Mouse (Mus musculus) adrenal gland, adult 8-10 months (tissue): ENCODE data around the gene Entpd1. TPM values are rescaled to one million over a fixed set of nuclear protein-coding genes. Genes with fewer than 3 reads are reported as not detected.

Source experiments
- DNase-seq: peaks from one replicate; pipeline ENCODE4 v3.0.0; 2022
- total RNA-seq, 4 experiments: library from RNA; stranded (reverse); gene quantifications; 2 replicates each; pipeline ENCODE4 v1.2.4; 2022

Entpd1 gene
- total RNA-seq, 4 experiments from 2014 or later, result 27.5 to 34.8 (median 31.5) TPM

DNA sequence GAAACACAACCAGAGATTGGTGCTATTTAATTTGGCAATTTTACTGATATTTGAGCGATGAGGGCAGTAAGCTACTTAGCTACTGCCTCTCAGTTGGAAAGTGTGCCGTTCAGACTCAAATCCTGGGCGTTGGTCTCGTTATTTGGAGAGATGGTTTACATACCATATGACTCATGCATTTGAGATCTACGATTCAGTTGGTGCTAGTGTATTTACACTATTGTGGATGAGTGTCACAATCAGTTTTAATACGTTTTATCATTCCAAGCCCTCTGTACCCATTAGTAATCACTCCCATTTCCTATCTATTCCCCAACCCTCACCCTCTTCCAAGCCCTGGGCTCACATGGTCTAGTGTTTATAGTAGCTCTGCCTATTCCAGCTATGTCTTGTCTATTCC lies 54.9 kb downstream of the Entpd1 start:
- DNase-seq, result no peak

DNA sequence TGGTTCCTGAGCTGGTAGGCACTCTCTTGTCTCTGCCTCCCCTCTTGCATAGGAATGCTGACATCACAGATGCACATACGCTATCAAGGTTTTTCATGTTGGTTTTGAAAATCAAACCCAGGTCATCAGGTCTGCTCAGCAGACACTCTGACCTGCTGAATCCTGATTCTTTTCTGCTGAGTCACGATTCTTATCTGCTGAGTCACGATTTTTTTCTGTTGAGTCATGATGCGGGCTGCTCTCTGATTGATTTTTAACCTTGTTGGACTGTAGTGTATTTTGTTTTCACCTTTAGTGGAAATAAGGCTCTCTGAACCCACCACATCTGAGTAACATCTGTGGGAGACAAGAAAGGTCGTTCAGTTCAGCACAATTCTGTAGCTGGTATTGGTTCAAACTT lies 63.2 kb downstream of the Entpd1 start:
- no peak for DNase-seq

DNA sequence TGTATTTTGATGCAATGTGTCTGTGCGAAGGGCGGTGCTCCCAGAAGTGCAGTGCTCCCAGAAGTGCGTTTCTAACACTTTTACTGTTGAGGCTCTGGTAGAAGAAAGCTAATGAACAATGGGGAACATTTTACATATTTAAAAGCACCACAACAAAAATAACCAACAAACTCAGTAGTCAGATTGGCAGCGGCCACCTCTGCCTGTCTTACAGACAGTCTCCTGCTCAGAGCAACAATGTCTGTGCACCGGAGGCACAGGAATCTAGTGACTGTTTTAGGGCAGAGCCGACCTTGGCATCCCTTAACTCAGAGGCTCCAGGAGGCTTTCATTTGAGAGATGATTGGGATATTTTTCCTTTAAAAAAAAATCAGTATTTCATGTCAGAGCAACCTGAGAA lies 65.9 kb downstream of the Entpd1 start:
- DNase-seq, result no peak

DNA sequence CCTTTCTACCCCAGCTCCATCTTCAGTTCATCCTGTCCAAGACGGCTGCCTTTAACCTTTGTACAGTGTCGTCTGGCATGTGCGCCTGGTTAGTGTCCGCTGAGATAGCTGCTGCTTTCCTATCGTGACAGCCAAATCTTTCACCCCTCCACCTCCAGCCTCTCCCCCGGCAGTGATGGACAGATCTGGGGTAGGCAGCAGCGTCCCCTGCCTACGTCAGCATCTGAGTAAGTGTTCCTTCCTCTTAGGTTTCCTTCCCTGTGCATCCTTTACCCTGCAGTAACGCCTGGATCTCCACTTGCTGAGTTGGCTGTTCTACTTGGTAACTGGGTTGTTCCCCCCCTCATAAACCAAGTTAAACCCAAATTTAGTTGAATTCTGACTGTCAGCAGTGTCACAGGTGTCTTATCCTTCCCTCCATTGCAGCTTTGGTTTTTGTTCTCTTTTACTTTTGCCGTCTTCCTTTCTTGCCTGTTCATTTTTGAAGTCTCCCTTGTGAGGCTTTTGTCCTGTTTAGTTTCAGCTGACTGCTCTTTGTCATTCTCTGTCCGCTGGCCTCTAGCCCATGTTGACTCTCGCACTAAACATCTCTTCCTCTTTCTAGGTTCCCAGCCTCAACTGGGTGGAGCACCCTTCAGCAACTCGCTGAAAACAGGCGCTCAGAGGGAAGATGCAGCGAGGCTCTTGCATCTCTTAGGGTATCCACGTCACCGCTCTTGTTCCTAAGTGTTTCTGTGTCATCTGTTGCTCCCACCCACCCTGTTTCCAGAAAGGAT lies 66.6 kb downstream of the Entpd1 start:
- peak; percentile 25 for DNase-seq

DNA sequence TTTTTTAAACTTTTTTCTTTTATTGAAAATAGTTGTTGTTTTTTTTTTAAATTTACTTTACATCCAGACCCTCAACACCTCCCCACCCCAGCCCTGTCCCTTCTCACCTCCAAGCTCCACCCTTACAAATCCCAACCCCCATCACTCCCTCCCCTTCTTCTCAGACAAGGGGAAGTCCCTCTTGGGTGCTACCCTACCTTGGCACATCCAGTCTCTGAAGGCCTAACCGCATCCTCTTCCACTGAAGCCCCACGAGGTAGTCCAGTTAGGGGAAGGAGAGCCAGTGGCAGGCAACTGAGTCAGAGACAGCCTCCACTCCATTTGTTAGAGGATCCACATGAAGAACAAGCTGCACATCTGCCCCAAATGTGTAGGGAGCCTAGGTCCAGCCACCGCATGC lies 67.5 kb downstream of the Entpd1 start:
- no peak for DNase-seq

DNA sequence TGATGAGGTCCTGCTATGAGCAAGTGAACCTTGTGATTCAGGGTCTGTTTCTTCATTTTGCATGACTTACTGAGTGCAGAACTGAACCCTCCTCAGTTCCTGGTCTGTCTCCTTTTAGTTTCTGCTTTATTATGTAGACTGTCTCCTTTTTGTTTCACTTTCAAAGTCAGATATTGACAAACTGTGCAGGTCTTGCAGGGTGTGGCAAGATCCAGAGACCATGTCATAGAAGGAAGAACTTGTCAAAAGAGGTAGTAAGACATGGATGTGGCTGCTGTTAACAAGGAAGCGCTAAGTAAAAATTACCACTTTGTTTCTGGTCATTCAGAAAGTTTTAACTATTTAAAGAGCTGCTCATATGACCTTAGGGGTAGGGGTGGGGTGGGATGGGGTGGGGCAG lies 72.0 kb downstream of the Entpd1 start:
- DNase-seq, result no peak

DNA sequence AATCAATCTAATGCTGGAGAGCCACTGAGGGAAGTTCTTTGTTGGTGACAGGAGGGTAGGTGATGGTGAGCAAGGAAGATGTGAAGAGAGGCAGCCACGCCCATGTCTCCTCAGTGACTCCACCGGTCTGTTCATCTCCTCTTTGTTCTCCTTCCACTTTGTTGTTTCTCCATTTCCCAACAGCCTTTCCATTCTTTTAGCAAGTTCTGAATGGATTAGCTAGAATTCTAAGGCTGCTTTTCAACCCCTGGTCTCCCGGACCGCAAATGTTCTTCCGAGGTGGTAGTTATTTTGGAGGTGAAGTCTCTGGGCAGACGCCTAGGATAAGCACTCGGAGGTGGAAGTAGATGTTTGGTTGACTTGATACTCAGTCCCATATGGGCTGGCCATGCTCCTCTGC lies 72.4 kb downstream of the Entpd1 start:
- no peak for DNase-seq

DNA sequence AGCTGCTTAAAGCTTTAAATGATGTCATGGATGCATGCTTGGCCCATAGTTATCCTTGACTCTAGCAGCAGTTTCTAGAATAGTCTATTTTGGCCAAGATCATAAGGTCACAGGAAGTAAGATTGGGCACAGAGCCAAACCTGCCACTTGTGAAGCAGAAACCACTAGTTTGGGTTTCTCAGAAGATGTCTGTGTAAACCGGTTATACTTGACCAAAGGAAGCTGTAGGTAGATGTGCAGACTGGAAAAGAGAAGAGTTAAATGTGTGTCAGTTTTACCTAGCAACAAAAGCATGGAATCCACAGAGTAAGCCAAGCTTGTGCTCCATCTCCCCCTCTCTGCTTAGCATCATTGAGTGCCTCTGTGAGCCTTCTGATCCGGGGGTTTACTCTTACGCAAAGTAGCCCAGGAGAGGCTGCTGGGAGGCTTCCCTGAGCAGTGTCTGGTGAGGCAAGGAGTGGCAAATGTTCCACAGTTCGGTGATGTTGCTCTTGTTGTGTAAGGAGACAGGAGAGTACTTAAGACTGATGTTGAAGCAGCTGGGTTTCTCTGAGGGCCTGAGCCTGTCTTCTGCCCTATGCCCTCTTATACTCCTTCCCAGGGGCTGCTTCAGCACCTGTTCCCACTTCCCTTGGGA lies 75.2 kb downstream of the Entpd1 start:
- DNase-seq, result no peak

DNA sequence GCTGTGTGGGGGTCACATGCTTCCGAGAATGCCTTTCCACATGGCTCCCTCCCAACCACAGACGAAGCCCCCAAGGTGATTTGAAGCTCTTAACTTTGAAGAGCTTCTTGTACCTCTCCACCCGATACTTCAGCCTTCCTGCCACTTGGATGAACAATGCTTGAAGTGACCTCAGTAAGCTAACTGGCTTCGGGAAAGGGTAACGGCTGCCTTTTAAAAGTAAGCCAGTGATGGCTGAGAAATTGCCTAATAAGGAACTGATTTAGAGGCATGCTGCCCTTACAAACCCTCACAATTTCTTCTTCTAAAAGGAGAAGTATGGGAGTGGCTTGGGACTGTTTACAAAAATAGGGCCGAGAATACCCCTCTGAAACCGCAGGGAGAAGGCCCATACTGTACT lies 81.0 kb downstream of the Entpd1 start:
- no peak for DNase-seq

DNA sequence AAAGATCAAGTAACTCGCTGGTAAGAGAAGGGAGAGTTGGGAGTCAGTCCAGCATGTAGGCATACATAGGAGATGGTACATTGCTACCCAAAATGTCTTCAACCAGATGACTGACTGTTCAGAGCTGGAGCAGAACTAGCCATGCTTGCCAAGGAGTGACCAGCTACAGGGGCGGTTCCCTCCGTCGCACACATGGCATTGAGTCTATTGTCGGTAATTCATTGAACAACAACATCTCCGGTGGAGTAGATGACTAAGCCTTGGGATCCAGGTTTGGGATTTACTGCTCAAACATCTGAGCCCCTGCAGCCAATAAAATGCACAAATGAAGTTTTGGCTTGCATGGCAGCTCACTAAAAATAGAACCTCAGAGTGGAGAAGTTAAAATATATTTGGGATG lies 84.0 kb downstream of the Entpd1 start:
- DNase-seq, result no peak

DNA sequence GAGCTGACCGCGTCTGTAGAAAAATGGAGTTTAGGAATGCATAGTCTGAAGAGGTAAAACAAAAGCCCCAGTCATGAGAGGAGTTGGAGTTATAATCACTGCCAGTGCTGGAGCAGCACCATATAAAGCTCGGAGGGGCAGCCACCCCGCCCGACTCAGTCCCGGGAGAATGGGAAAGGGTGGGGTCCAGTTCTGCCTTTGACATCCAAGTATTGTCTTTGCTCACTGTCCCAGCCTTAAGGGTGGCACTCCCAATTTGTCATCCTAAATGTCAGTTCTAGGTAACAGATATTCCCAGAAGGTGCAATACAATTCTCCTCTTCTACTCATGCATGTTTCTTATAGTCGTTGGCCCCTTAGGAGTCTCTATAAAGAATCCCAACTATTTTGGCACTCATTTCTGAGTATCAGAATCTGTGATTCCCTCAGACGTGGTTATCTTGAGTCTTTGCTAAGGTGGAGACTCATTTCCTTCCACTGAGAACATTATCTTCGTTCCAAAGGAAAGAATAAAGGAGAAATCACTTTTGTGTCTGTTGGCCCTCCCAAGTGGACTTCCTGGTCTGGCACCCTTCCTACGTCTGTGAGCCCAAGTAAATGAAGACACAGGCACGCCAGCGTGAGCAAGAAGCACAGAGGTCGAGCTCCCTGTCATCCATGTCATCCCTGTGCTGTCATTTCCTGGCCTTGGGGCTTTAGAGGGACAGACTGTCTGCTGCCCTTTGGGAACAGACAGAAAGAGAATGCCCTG lies 86.1 kb downstream of the Entpd1 start:
- DNase-seq, result peak; percentile 33

DNA sequence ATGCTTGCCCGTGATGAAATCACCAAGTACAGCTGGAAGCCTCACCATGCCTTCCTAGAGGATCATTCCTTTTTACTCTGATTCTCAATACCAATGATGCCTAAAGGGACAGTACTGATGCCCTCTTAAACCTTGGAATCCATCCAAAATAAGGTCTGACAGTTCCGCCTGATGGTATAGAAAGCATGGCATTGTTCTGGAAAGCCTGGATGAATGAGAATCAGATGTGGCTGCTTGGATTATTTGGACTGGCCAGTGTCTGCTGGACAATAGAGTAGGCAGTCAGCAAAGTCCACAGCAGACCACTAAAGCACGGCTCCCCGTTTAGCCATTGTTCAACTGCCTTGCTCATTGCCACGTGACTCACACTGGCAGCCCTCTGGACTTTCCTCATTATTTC lies 87.7 kb downstream of the Entpd1 start:
- DNase-seq, result no peak

DNA sequence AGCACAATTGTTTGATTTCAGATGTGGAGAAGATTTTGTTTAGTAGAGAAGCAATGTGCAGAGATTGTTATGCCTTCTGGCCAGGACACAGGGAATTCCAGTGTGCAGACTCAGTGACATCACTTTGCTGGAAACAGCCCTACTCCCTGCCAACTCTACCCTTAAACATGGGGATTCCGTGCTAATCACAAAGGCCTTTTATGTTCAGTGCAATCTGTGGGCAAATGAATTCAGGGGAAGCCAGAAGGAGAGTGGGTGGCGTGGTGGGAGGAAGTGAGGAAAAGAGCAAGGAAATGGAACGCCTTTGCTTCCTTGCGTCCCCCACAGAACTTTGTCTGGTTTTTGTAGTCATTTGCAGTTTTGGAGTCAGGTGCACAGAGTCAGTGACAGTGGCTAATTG lies 90.2 kb downstream of the Entpd1 start:
- DNase-seq, result no peak

DNA sequence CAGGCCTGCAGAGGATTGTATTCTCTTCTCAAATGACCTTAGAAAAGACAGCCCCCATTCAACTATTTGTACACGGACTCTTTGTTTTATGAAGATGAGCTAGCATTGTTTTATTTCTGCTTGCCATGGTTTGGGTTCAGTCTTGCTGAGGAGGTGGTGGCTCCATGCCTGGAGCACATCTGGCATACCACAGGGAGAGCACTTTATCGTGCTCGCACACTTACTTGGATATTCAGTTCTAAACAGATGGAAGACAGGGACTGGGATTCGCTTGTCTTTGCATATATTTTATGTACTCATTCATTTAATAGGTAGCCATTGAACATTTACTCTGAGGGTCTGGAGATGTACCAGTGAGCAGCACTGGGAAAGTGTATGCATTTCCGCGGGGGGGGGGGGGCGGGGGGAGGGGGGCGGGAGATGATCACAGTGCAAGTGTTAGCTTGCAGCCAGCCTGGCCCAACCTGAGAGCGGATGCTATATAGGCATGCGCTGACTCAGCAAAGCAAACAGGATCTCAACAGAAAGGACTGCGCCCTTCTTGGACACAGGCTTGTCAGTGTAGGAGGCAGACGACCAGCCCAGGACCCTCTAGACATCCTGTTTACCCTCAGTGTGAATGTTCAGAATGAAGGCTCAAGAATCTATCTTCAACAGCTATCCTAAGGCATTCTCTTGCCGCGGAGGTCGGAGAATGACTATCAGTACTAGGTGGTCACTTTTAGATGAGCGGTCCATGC lies 100.9 kb downstream of the Entpd1 start:
- DNase-seq, result no peak

DNA sequence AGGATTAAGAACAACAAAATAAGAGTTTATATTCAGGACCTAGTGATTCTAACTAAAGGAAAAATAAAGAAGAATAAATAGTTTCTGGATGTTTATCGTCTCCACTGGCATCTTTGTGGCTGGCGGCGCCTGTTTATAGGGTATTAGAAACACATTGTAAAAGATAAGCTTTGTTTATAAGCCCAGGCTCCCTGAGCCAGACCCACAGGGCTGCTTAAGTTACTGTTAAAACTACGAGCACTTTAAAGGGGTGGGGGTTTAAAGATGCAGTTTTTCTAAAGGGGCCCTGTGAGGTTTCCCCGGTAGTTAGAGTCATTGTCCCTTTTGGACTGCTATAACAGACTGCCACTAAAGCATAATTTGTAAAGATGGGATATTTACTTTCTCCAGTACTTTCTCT lies 102.5 kb downstream of the Entpd1 start:
- DNase-seq, result no peak

DNA sequence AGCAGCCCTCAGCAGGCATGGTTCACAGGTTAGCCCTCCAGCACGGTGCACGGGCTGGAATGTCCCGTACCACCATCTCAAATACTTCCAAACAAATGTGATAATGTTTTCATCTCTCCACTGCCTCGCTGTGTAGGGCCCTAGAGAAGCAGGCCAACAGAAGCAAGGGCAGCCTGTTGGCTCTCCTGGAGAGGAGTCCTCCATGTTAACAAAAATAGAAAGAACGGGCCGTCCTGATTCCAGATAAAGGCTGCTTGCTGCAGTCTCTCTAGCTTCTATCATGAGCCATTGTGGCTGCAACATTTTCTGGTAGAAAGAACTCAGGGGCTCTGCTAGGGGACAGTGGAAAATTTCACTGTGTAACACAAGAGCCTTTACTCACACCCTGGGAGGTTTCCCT lies 104.8 kb downstream of the Entpd1 start:
- no peak for DNase-seq

DNA sequence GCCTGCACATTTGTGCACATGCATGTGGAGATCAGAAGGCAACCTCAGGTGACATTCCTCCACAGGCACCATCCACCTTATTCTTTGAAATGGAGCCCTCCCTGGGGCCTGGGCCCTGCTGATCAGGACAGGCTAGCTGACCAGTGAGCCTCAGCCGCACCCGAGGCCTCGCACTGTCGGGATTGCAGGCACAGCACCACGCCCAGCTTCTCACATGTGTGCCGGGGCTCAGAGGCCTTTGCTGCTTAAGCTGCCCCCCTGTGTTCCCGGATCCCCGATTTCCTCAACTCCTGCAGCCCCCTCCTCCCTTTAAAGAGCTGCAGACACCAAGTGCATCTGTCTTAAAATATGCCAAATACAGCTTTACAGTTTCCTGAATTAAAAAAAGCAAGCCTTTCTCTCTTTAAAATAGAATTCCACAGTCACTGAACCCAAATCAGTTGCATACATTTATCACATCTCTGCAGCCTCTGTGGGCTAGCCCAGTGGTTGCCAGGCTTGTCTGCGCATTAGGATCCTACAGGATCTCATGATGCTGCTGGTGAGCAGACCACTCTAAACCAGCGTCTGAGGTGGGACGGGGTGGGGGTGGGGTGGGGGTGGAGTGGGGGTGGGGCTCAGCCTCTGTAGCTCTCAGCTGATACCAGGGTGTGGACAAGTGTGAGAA lies 107.4 kb downstream of the Entpd1 start:
- no peak for DNase-seq

DNA sequence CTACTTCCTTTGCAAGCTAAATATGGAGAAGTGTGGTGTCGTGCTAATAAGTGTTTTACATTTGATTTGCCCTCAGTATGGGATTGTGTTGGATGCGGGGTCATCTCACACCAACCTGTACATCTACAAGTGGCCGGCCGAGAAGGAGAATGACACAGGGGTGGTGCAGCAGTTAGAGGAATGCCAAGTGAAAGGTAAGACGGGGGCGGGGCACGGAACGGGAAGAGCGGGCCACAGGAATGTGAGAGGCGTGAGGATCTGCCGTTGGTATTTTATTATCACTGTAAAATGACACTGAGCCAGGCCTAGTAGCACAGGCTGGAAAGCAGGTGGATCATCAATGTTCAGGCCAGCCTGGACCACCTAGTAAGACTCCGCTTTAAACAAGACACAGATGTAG lies 108.2 kb downstream of the Entpd1 start:
- no peak for DNase-seq

DNA sequence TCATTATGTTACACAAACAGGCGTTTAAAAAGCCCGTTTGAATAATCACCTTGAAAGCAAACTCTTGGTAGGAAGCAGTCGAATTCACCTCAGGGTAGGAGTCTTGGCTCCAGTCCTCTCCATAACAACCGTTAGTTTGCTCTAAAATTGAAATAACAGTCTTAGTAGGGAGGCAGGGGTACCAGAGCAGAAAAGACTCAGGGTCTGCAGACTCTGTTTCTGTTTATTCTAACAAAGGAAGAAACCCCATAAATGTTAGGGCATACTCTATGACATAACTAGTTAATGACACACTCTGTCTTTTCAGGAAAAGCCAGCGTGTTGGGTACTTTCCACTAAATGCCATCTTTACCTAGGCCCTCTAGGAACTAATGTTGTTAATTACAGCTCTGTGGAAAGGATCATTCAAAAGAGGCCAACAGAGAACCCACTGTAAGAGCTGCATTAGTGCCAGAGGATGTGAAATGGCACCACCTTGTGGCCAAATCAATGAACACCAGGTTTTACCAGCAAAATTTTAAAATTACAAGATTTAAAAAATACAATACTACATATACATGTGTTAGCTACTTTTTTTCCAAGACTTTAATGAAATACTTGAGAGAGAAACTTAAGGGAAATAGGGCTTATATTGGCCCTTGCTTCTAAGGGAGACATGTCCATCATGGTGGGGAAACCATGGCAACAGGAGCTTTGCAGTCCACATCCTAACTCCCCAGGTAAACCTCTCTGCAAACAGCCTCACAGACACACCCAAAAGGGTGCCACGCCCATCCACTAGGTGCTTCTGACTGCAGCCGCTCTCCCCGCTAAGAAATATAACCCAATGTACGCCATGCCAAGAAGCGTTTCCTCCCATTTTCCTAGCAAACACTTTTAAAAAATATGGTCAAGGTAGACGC lies 110.2 kb downstream of the Entpd1 start:
- no peak for DNase-seq

DNA sequence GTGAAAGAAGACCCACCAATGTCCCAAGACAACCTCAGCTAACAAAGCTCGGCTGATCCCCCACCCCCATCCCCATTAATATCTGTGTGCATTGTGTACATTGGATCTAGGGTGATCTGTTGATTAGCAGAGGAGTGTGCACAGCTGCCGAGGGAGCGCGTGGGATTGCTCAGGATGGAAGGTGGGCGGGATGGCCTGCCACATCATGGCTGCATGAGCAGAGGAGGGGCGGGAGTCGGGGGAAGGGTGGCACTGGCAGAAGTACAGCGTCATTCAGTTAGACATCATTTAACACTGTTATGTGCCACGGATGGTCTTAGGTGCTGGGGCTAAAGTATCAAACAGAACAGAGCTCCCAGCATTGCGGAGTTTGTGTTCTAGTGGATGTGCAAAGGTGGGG lies 111.3 kb downstream of the Entpd1 start:
- DNase-seq, result no peak

DNA sequence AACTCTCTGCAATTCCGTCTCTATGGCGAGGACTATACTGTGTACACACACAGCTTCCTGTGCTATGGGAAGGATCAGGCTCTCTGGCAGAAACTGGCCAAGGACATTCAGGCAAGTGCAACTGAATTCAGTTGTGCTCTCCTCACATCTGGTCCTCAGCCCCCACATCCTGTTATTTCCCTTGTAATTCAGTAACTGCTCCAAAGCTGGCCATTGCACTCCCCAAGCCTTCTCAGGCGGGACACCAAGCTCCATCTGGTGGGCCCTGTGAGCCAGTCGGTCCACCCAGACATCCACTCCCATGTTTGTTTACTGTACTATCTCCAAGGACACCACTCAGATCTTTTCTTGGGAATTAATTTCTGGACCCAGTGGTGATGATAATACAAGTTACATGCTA lies 114.0 kb downstream of the Entpd1 start:
- DNase-seq, result no peak
